Mouse (Mus musculus) megakaryocyte, embryonic 14.5 days (primary cell): ENCODE data around the gene Slc35b2.

Experiments used
- FLI1 ChIP-seq: IDR thresholded peaks from 2 replicates; pipeline ENCODE4 v1.6.1; 2012; ENCODE audit warnings: low read length, inconsistent platforms, mixed read lengths
- GATA1 ChIP-seq: IDR thresholded peaks from 3 replicates; pipeline ENCODE4 v1.6.1; 2012; ENCODE audit warnings: mixed read lengths, low read length, inconsistent platforms, borderline replicate concordance

DNA sequence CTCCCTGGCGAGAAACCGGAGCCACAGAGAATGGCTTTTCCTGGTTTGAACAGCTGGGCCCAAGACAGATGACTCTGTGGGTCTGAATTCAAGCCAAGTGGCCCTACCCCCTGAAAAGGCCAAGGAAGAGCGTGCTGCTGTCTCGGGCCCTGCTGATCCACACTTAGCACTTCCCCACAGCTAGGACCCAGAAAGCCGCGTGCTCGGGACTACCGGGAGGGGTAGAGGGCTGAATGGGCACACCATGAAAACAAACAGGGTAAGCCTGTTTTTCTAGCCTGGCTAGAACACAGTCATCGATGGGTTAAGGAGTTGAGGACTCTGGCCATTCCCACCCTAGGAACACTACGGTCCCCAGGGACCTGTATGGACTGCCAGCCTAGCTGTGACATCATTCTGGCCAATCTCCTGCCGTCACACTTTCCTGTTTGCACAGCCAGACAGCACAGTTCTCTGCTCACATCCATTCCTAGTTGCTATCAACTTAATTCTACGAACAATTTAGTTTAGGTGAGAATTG, 17.3 kb downstream of the Slc35b2 start:
- TF ChIP-seq GATA1 (no peak), FLI1 (no peak)
